Mouse (Mus musculus) limb, embryonic 10.5 days (tissue): ENCODE measurements at regions not wholly inside any gene's neighbourhood (a gene's known extent, or its start where the extent isn't known, plus 50 kb on each side); places are given as distances from the start of the nearest gene placed in this dataset.
A peak's percentile ranks its signal among the peaks of the same experiment; 100 is the strongest.

Source experiments
- DNase-seq: peaks from one replicate; pipeline ENCODE4 v3.0.0-alpha.2; 2017; ENCODE audit warnings: low spot score
- H3K27ac ChIP-seq: fragments of 300-500 bp; sonication (generic); 2 replicates; pipeline ENCODE4 v1.5.1; 2016; ENCODE audit warnings: mild to moderate bottlenecking
- H3K27me3 ChIP-seq: fragments of 300-500 bp; sonication (generic); 2 replicates; pipeline ENCODE4 v1.6.1; 2016; ENCODE audit warnings: low read depth, mild to moderate bottlenecking; ENCODE audit not compliant: poor library complexity, severe bottlenecking
- H3K36me3 ChIP-seq: fragments of 300-500 bp; sonication (generic); 2 replicates; pipeline ENCODE4 v1.6.1; 2016; ENCODE audit warnings: mild to moderate bottlenecking, moderate library complexity
- H3K4me1 ChIP-seq: fragments of 300-500 bp; sonication (generic); 2 replicates; pipeline ENCODE4 v1.6.1; 2016
- H3K4me3 ChIP-seq: fragments of 300-500 bp; sonication (generic); 2 replicates; pipeline ENCODE4 v1.5.1; 2016; ENCODE audit warnings: mild to moderate bottlenecking, moderate library complexity
- H3K9me3 ChIP-seq: fragments of 300-500 bp; sonication (generic); replicated peaks from 2 replicates; pipeline ENCODE4 v1.6.1; 2016; ENCODE audit warnings: mild to moderate bottlenecking
- WGBS: fragments of 180-500 bp; shearing (Covaris S2); methylation state at CpG from one replicate; pipeline ENCODE4 v1.1.7; 2016; 5-methylcytosine and 5-hydroxymethylcytosine counted together

GRCm38 (mm10) chr2:128217784-128218467 lies 92.1 kb downstream of the Bcl2l11 start:
- Histone ChIP-seq H3K9me3 (no peaks in the 10 kb centered on the region), H3K27me3 (no peaks in the 10 kb centered on the region), H3K4me3 (no peak overlapping the region), H3K27ac (peak overlapping the region; percentile 50; the same call in 1 of the 2 replicates), H3K4me1 (peaks cover 19% of the 10 kb centered on the region), H3K36me3 (no peaks in the 10 kb centered on the region)
- 44% methylated on average over 7 of the region's 7 CpGs for WGBS
- DNase-seq: no peak

- Histone ChIP-seq H3K27ac (no peak overlapping the region), H3K27me3 (no peaks in the 10 kb centered on the region), H3K9me3 (no peaks in the 10 kb centered on the region), H3K4me3 (no peak overlapping the region), H3K4me1 (peaks cover 19% of the 10 kb centered on the region), H3K36me3 (no peaks in the 10 kb centered on the region)
- DNase-seq: no peak
- WGBS: 52% methylated on average over 4 of the region's 4 CpGs
Observed at GRCm38 (mm10) chr2:128218961-128219360, 93.1 kb downstream of the Bcl2l11 start.

GRCm38 (mm10) chr2:128221055-128221454 lies 95.2 kb downstream of the Bcl2l11 start:
- Histone ChIP-seq H3K4me1 (peaks cover 19% of the 10 kb centered on the region), H3K36me3 (no peaks in the 10 kb centered on the region), H3K9me3 (no peaks in the 10 kb centered on the region), H3K4me3 (no peak overlapping the region), H3K27me3 (no peaks in the 10 kb centered on the region), H3K27ac (no peak overlapping the region)
- WGBS: 75% methylated on average over 1 of the region's 1 CpGs
- DNase-seq: no peak

- Histone ChIP-seq H3K9me3 (no peaks in the 10 kb centered on the region), H3K4me1 (peaks cover 19% of the 10 kb centered on the region), H3K27ac (no peak overlapping the region), H3K36me3 (no peaks in the 10 kb centered on the region), H3K4me3 (no peak overlapping the region), H3K27me3 (no peaks in the 10 kb centered on the region)
- no peak for DNase-seq
- WGBS: 90% methylated on average over 4 of the region's 4 CpGs
Observed at GRCm38 (mm10) chr2:128221657-128222056, 95.8 kb downstream of the Bcl2l11 start.

- no peaks in the 10 kb centered on the region for H3K9me3 ChIP-seq
- H3K27ac ChIP-seq: no peak overlapping the region
- no peaks in the 10 kb centered on the region for H3K27me3 ChIP-seq
- no peaks in the 10 kb centered on the region for H3K36me3 ChIP-seq
- no peak overlapping the region for H3K4me3 ChIP-seq
- no peaks in the 10 kb centered on the region for H3K4me1 ChIP-seq
- no peak for DNase-seq
- WGBS: 91% methylated on average over 9 of the region's 9 CpGs
Observed at GRCm38 (mm10) chr2:128226465-128227047, 100.7 kb downstream of the Bcl2l11 start.

GRCm38 (mm10) chr2:128229730-128230129 lies 103.9 kb downstream of the Bcl2l11 start:
- no peaks in the 10 kb centered on the region for H3K9me3 ChIP-seq
- H3K4me1 ChIP-seq: peaks cover 4% of the 10 kb centered on the region; the same call in 1 of the 2 replicates
- no peak for DNase-seq
- H3K36me3 ChIP-seq: no peaks in the 10 kb centered on the region
- H3K4me3 ChIP-seq: no peak overlapping the region
- H3K27me3 ChIP-seq: no peaks in the 10 kb centered on the region
- no peak overlapping the region for H3K27ac ChIP-seq
- 92% methylated on average over 4 of the region's 4 CpGs for WGBS

DNA sequence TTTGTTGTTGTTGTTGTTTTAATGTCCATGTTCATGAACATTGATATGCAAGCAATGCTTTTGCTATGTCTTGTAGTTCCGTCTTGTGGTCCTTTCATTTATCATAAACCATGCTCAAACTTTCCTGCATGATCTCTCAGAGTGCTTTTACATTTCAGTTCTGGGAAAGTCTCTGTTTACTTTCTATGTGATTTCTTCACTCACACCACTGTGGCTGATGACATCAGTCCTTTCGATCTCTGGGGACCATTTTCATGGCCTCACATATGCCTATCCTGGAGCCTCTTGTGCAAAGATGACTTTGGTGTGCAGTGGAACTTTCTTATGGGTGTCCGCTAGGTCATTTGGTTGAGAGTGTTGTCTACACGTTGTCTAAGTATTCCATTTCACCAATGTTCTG lies 105.1 kb downstream of the Bcl2l11 start:
- WGBS: 90% methylated on average over 4 of the region's 4 CpGs
- Histone ChIP-seq H3K36me3 (no peaks in the 10 kb centered on the region), H3K4me3 (no peak overlapping the region), H3K9me3 (no peaks in the 10 kb centered on the region), H3K27ac (no peak overlapping the region), H3K27me3 (no peaks in the 10 kb centered on the region), H3K4me1 (peaks cover 4% of the 10 kb centered on the region; the same call in 1 of the 2 replicates)
- no peak for DNase-seq

DNA sequence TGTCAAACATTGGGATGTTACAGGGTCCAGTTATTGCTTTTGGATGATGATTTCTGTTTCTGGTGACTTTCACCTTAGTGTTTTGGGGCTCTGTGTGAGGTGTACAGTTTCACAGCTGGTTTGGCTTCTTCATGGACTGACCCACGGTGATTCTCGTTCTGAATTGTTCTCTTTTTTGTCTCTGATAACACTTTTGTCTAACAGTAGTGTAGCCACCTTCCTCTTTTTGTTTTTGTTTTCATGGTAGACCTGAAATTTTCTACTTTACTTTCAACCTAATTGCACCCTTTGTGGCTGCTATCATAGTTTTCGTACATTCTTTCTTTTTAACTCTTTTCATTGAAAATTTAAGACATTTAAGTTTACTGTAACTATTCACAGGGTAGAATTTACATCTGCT lies 105.5 kb downstream of the Bcl2l11 start:
- WGBS: 90% methylated on average over 3 of the region's 3 CpGs
- H3K27me3 ChIP-seq: no peaks in the 10 kb centered on the region
- no peak overlapping the region for H3K4me3 ChIP-seq
- H3K27ac ChIP-seq: no peak overlapping the region
- peaks cover 4% of the 10 kb centered on the region; the same call in 1 of the 2 replicates for H3K4me1 ChIP-seq
- DNase-seq: no peak
- H3K9me3 ChIP-seq: no peaks in the 10 kb centered on the region
- H3K36me3 ChIP-seq: no peaks in the 10 kb centered on the region

GRCm38 (mm10) chr2:128232027-128232426 lies 106.2 kb downstream of the Bcl2l11 start:
- no peak for DNase-seq
- Histone ChIP-seq H3K4me3 (no peak overlapping the region), H3K27ac (no peak overlapping the region), H3K4me1 (peaks cover 4% of the 10 kb centered on the region; the same call in 1 of the 2 replicates), H3K9me3 (no peaks in the 10 kb centered on the region), H3K36me3 (no peaks in the 10 kb centered on the region), H3K27me3 (no peaks in the 10 kb centered on the region)
- WGBS: 88% methylated on average over 3 of the region's 3 CpGs

DNA sequence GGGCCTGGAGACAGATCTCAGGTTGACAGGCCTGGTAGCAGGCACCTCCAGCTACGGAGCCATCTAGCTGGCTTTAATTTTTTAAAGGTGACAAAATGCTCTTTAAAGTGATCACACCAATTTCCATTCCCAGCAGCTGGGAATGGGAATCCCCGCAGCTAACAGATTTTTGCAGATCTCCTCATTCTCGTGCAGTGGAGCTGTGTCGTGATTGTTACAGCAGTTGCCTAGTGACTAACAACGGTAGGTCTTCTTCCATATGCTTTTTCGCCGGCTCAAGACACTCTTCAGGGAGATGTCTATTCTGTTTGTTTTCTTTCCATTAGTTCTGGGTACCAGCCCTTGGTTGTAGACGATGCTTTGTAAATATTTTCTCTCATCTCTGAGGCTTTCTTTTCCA lies 109.3 kb downstream of the Bcl2l11 start:
- DNase-seq: no peak
- peaks cover 4% of the 10 kb centered on the region; the same call in 1 of the 2 replicates for H3K4me1 ChIP-seq
- no peaks in the 10 kb centered on the region for H3K27me3 ChIP-seq
- no peaks in the 10 kb centered on the region for H3K9me3 ChIP-seq
- H3K4me3 ChIP-seq: no peak overlapping the region
- no peaks in the 10 kb centered on the region for H3K36me3 ChIP-seq
- no peak overlapping the region for H3K27ac ChIP-seq
- 78% methylated on average over 8 of the region's 8 CpGs for WGBS

DNA sequence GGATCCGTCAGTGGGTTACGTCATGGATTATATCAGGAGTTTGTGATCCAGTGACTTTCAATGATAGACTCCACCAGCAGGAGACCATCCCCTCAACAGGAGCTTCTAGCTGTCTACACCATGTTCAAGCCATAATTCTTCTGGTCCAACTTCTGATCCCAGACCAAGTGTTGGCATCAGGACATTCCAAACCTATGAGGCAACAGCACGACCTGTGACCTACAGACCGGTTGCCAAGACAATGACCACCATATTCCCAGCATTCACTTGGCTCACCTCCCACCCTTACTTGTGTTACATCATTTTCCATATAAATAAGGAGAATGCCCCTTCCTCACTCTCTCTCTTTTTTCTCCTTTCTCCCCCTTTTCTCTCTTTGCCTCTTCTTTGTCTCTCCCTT lies 113.6 kb downstream of the Bcl2l11 start:
- Histone ChIP-seq H3K9me3 (no peaks in the 10 kb centered on the region), H3K4me1 (peaks cover 15% of the 10 kb centered on the region), H3K4me3 (no peak overlapping the region), H3K27me3 (no peaks in the 10 kb centered on the region), H3K27ac (no peak overlapping the region), H3K36me3 (no peaks in the 10 kb centered on the region)
- 91% methylated on average over 4 of the region's 4 CpGs for WGBS
- no peak for DNase-seq

GRCm38 (mm10) chr2:128240054-128240453 lies 114.2 kb downstream of the Bcl2l11 start:
- Histone ChIP-seq H3K36me3 (no peaks in the 10 kb centered on the region), H3K27me3 (no peaks in the 10 kb centered on the region), H3K4me3 (no peak overlapping the region), H3K27ac (no peak overlapping the region), H3K4me1 (peaks cover 15% of the 10 kb centered on the region), H3K9me3 (no peaks in the 10 kb centered on the region)
- WGBS: 58% methylated on average over 4 of the region's 4 CpGs
- no peak for DNase-seq

DNA sequence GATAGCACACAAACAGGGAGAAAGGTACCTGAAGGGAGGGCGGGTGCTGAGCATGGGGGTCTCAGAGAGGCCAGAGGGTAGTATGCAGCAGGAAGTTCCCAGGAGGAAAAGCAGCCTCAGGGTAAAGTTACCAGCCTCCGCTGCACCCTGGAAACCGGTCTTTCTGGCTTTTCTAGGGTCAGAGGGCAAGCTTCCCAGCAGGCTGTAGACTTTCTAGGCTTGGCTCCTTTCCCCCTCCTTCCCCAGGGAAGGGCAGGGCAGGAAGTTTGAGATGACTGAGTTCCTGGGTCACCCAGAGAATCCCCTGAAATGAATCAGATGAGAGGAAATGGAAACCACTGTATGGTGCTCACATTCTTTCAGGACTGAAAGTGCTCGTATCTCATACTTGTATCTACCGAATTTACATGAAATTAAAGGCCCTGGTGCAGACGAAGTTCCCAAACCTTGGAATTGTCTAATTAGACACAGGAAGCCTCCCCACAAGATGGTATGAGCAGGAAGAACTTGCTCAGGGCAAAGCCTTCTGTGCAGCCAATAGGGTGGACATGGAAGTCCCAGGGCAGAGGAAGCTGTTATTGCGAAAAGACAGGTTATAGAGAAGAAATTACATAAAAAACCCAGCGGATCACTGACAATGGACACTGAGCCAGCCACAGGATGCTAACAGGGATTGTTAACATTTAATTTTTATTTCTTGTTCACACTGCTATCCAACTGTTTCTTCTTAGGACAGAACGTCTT lies 114.9 kb downstream of the Bcl2l11 start:
- Histone ChIP-seq H3K4me1 (peaks cover 19% of the 10 kb centered on the region), H3K27me3 (no peaks in the 10 kb centered on the region), H3K36me3 (no peaks in the 10 kb centered on the region), H3K27ac (peak overlapping the region; percentile 74), H3K4me3 (no peak overlapping the region), H3K9me3 (no peaks in the 10 kb centered on the region)
- peak; percentile 53 for DNase-seq
- 39% methylated on average over 9 of the region's 9 CpGs for WGBS
